Mouse (Mus musculus) myocyte (in vitro differentiated cells): ENCODE measurements around the gene Zswim3. TPM values are rescaled to one million over a fixed set of nuclear protein-coding genes. Genes with fewer than 3 reads are reported as not detected.

ENCODE experiments used
- H3K27me3 ChIP-seq: one replicate; pipeline ENCODE4 v1.6.1; 2011; ENCODE audit not compliant: control insufficient read depth, insufficient read depth, insufficient read length
- H3K36me3 ChIP-seq: one replicate; pipeline ENCODE4 v1.6.1; 2011; ENCODE audit not compliant: control insufficient read depth, insufficient read depth
- H3K4me2 ChIP-seq: one replicate; pipeline ENCODE4 v1.6.1; 2011; ENCODE audit warnings: low read depth, control low read depth
- H3K4me3 ChIP-seq: one replicate; pipeline ENCODE4 v1.5.1; 2011; ENCODE audit warnings: mild to moderate bottlenecking, control low read depth, moderate library complexity
- H3K79me2 ChIP-seq: one replicate; pipeline ENCODE4 v1.6.1; 2011; ENCODE audit not compliant: control insufficient read depth, insufficient read depth
- H3ac ChIP-seq: one replicate; pipeline ENCODE4 v1.6.1; 2011; ENCODE audit not compliant: control insufficient read depth, insufficient read length
- CEBPB ChIP-seq: IDR thresholded peaks from 2 replicates; pipeline ENCODE4 v1.6.1; 2011; ENCODE audit warnings: mild to moderate bottlenecking, moderate library complexity; ENCODE audit not compliant: poor library complexity, insufficient read depth, severe bottlenecking
- E2F4 ChIP-seq: IDR thresholded peaks from one replicate; pipeline ENCODE4 v1.6.1; 2011; ENCODE audit warnings: mild to moderate bottlenecking, control low read depth, moderate library complexity; ENCODE audit not compliant: insufficient read depth
- MAX ChIP-seq: IDR thresholded peaks from one replicate; pipeline ENCODE4 v1.6.1; 2011; ENCODE audit warnings: low read depth, mild to moderate bottlenecking, control low read depth
- MYOD1 ChIP-seq, 3 experiments: IDR thresholded peaks; one replicate each; pipeline ENCODE4 v1.6.1; 2011; ENCODE audit warnings: control low read depth in 2 of 3, low read depth in 2 of 3, mild to moderate bottlenecking in 2 of 3, moderate library complexity in 1 of 3; ENCODE audit not compliant: insufficient read length in 2 of 3, control insufficient read depth in 1 of 3
- MYOG ChIP-seq, 3 experiments: IDR thresholded peaks; one replicate each; pipeline ENCODE4 v1.6.1; 2011; ENCODE audit warnings: control low read depth in 2 of 3, low read depth in 2 of 3, mild to moderate bottlenecking in 2 of 3; ENCODE audit not compliant: insufficient read length in 2 of 3, control insufficient read depth in 1 of 3, insufficient read depth in 1 of 3
- POLR2A ChIP-seq: IDR thresholded peaks from one replicate; pipeline ENCODE4 v1.6.1; 2011; ENCODE audit warnings: low read depth, mild to moderate bottlenecking, control low read depth, moderate library complexity; ENCODE audit not compliant: insufficient read length
- POLR2AphosphoS2 ChIP-seq: IDR thresholded peaks from one replicate; pipeline ENCODE4 v1.6.1; 2011; ENCODE audit warnings: low read depth, control low read depth; ENCODE audit not compliant: insufficient read length
- REST ChIP-seq: IDR thresholded peaks from one replicate; pipeline ENCODE4 v1.6.1; 2011; ENCODE audit warnings: mild to moderate bottlenecking, control low read depth, moderate library complexity; ENCODE audit not compliant: insufficient read depth, insufficient read length
- SRF ChIP-seq: IDR thresholded peaks from one replicate; pipeline ENCODE4 v1.6.1; 2011; ENCODE audit warnings: low read depth; ENCODE audit not compliant: control insufficient read depth, insufficient read length
- TCF12 ChIP-seq: IDR thresholded peaks from one replicate; pipeline ENCODE4 v1.6.1; 2011; ENCODE audit warnings: mild to moderate bottlenecking, control low read depth; ENCODE audit not compliant: poor library complexity, insufficient read depth, severe bottlenecking
- TCF3 ChIP-seq: IDR thresholded peaks from one replicate; pipeline ENCODE4 v1.6.1; 2011; ENCODE audit warnings: low read depth, control low read depth; ENCODE audit not compliant: insufficient read length
- USF1 ChIP-seq: IDR thresholded peaks from one replicate; pipeline ENCODE4 v1.6.1; 2011; ENCODE audit warnings: low read depth, mild to moderate bottlenecking, control low read depth, moderate library complexity
- polyA plus RNA-seq: library from polyadenylated mRNA; unstranded; fragments of >200 nt; fragmentation: generic; extraction: Trizol; gene quantifications from one replicate; pipeline ENCODE4 v1.2.1, GENCODE M21; 2012; ENCODE audit warnings: missing spikeins

Zswim3 gene
- polyA plus RNA-seq, 1 experiment: 3.3 TPM

DNA sequence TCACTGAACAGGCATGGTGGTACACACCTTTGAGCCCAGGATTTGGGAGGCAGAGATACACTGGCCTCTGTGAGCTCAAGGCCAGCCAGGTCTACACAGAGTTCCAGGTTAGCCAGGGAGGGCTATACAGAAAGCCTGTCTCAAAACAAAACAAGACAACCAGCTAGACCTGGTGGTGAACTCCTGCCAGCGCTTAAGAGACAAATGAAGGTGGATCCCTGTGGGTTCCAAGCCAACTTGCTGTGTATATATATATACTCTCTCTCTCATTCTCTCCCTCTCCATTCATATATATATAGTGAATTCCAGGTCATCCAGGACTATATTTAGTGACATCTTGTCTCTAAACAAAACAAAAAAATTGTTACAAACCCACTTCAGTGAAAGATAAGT is 981 bp upstream of the Zswim3 start:
- H3K4me2 ChIP-seq: peak overlapping the region; percentile 84

DNA sequence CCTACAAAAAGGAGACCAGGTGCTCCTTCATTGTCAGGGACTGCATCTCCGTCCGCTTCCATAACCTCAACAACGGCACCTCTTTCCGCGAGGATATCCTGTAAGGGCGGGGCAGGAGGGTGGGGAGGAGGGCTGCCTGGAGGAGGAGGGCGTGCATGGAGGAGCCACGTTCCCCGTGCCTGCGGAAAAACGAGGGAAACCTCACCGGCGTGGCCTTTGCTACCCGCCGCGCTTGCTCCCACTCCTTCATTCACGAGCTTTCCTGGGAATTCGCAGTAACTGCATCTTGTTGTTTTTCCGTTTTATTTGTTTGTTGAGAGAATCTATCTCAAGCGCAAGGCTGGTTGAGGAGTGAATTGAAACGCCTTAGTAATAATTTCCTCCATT is 427 bp downstream of the Zswim3 start:
- TF ChIP-seq SRF: no peak
- TF ChIP-seq MYOG (IDR thresholded peaks at IDR 0.05; ENCODE audit: control insufficient read depth in 1 of 3, insufficient read depth in 1 of 3, insufficient read length in 2 of 3, low read depth in 2 of 3): no peak
- TF ChIP-seq POLR2A: no peak
- no peak for TF ChIP-seq TCF3
- TF ChIP-seq CEBPB: no peak
- no peak for TF ChIP-seq POLR2AphosphoS2
- TF ChIP-seq USF1: no peak
- no peak for TF ChIP-seq MAX
- TF ChIP-seq REST: no peak
- TF ChIP-seq E2F4: no peak
- no peak for TF ChIP-seq MYOD1 (IDR thresholded peaks at IDR 0.05; ENCODE audit: control insufficient read depth in 1 of 3, insufficient read length in 2 of 3, low read depth in 2 of 3)
- TF ChIP-seq TCF12: no peak
- Histone ChIP-seq H3K4me3 (peak overlapping the region; percentile 85), H3K79me2 (peaks cover 18% of the 10 kb centered on the region), H3K36me3 (peaks cover 11% of the 10 kb centered on the region), H3K4me2 (peak overlapping the region; percentile 91), H3ac (no peak overlapping the region), H3K27me3 (no peaks in the 10 kb centered on the region)

More for the DNA sequence above, 981 bp upstream of the Zswim3 start:
- TF ChIP-seq MYOD1 (IDR thresholded peaks at IDR 0.05; ENCODE audit: control insufficient read depth in 1 of 3, insufficient read length in 2 of 3, low read depth in 2 of 3) (no peak), TCF3 (no peak), REST (no peak), TCF12 (no peak), SRF (no peak), E2F4 (no peak), POLR2A (no peak), POLR2AphosphoS2 (no peak), MYOG (IDR thresholded peaks at IDR 0.05; ENCODE audit: control insufficient read depth in 1 of 3, insufficient read depth in 1 of 3, insufficient read length in 2 of 3, low read depth in 2 of 3) (no peak), USF1 (no peak), CEBPB (no peak), MAX (no peak)
- Histone ChIP-seq H3ac (peak overlapping the region; percentile 64), H3K4me3 (peak overlapping the region; percentile 85), H3K79me2 (peaks cover 18% of the 10 kb centered on the region), H3K27me3 (no peaks in the 10 kb centered on the region), H3K36me3 (peaks cover 11% of the 10 kb centered on the region)

DNA sequence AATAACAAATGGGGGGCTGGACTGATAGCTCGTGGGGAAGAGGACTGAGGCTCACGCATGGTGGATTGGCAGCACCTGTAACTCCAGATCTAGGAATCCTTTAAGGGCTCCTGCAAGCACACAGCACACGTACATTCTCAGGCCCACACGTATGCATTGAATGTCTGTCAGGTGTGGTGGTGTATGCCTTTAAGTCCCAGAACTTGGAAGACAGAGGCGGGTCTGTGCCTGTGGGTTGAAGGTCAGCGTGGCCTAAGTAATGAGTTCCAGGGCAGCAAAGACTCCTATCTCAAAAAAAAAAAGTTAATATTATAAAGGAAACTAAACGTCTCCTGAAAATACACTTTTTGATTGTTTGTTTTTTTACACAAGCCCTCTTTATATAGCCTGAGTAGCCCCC is 1.7 kb downstream of the Zswim3 start:
- Histone ChIP-seq H3K4me3 (no peak overlapping the region), H3ac (no peak overlapping the region), H3K27me3 (no peaks in the 10 kb centered on the region), H3K36me3 (peaks cover 5% of the 10 kb centered on the region), H3K79me2 (peaks cover 18% of the 10 kb centered on the region), H3K4me2 (no peak overlapping the region)
- TF ChIP-seq MYOD1 (IDR thresholded peaks at IDR 0.05; ENCODE audit: control insufficient read depth in 1 of 3, insufficient read length in 2 of 3, low read depth in 2 of 3): no peak
- TF ChIP-seq REST: no peak
- no peak for TF ChIP-seq SRF
- no peak for TF ChIP-seq POLR2AphosphoS2
- TF ChIP-seq TCF12: no peak
- no peak for TF ChIP-seq MYOG (IDR thresholded peaks at IDR 0.05; ENCODE audit: control insufficient read depth in 1 of 3, insufficient read depth in 1 of 3, insufficient read length in 2 of 3, low read depth in 2 of 3)

DNA sequence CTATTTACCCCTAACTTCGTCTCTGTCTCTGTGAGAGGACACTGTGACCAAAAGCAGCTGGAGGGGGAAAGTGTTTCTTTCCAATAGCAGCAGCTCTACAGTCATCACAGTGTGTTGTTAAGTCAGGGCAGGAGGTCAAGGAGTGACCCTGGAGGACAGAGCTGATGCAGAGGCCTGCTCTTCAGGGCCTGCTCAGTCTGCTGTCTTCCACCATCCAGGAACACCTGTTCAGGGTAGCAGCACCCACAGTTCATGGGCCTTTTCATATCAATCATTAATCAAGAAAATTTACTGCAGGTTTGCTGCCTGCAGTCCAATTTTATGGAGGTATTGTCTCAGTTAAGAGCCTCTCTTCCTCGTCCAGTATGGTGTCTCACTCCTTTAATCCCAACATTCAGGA is 8.7 kb downstream of the Zswim3 start:
- no peaks in the 10 kb centered on the region for H3K36me3 ChIP-seq
- H3K79me2 ChIP-seq: no peaks in the 10 kb centered on the region
- no peak for TF ChIP-seq E2F4
- no peak for TF ChIP-seq SRF
- no peak for TF ChIP-seq REST
- TF ChIP-seq MYOD1 (IDR thresholded peaks at IDR 0.05; ENCODE audit: control insufficient read depth in 1 of 3, insufficient read length in 2 of 3, low read depth in 2 of 3): no peak
- no peak for TF ChIP-seq POLR2AphosphoS2
- no peak for TF ChIP-seq POLR2A
- TF ChIP-seq TCF12: no peak
- no peak for TF ChIP-seq CEBPB
- no peak for TF ChIP-seq MAX
- TF ChIP-seq TCF3: no peak
- TF ChIP-seq USF1: no peak
- no peaks in the 10 kb centered on the region for H3K27me3 ChIP-seq
- no peak overlapping the region for H3ac ChIP-seq
- no peak overlapping the region for H3K4me2 ChIP-seq
- H3K4me3 ChIP-seq: no peak overlapping the region

DNA sequence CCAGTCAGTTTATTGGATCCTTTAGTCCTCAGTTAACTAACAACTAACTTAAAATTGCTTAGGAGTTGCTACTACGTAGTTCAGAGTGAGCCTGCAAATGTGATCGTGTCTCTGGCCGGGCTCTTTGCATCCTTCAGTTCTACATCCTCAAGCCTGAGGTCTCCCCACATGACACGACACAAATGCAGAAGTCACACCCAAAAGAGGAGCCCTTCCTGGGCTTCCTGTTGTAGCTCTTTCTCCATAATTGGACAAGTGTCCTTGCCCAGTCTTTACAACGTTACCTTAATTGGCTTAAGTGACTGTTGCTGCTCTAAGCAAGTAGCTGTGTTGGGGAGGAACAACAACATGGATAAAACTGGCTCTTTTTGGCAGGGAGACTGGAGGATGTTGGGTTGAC is 10.4 kb downstream of the Zswim3 start:
- H3K36me3 ChIP-seq: no peaks in the 10 kb centered on the region
- no peak overlapping the region for H3K4me3 ChIP-seq
- no peak overlapping the region for H3ac ChIP-seq
- H3K4me2 ChIP-seq: no peak overlapping the region
- H3K27me3 ChIP-seq: no peaks in the 10 kb centered on the region
- H3K79me2 ChIP-seq: no peaks in the 10 kb centered on the region
- TF ChIP-seq TCF3: no peak
